Mouse (Mus musculus): ENCODE results near the gene Etv5.

Gene Etv5

GRCm38 (mm10) chr16:22439499-22440177 is at the start of gene Etv5:
Gene Etv5, minus strand, starts transcription at chr16:22439719.
- in situ Hi-C loops (cut with MboI, MseI), result loop anchor here (5.0 kb wide), 1 partner anchor 103 kb away; no protein-coding TSS in a partner anchor

- in situ Hi-C loops (cut with MboI, MseI), result no loop called here
These were observed 44.4 kb upstream of the Etv5 start for GRCm38 (mm10) chr16:22483900-22484299.

GRCm38 (mm10) chr16:22479322-22479721 is 39.8 kb upstream of the Etv5 start:
- in situ Hi-C loops (cut with MboI, MseI), result no loop called here

GRCm38 (mm10) chr16:22471728-22472127 is 32.2 kb upstream of the Etv5 start:
- in situ Hi-C loops (cut with MboI, MseI), result no loop called here

GRCm38 (mm10) chr16:22469385-22469784 is 29.9 kb upstream of the Etv5 start:
- in situ Hi-C loops (cut with MboI, MseI), result no loop called here

- in situ Hi-C loops (cut with MboI, MseI), result no loop called here
These were observed 27.6 kb upstream of the Etv5 start for GRCm38 (mm10) chr16:22467111-22467510.

GRCm38 (mm10) chr16:22466381-22466780 is 26.9 kb upstream of the Etv5 start:
- in situ Hi-C loops (cut with MboI, MseI), result no loop called here

GRCm38 (mm10) chr16:22462220-22462619 is 22.7 kb upstream of the Etv5 start:
- in situ Hi-C loops (cut with MboI, MseI), result no loop called here

- in situ Hi-C loops (cut with MboI, MseI), result no loop called here
These were observed 22.2 kb upstream of the Etv5 start for GRCm38 (mm10) chr16:22461728-22462127.

- in situ Hi-C loops (cut with MboI, MseI), result no loop called here
These were observed 21.4 kb upstream of the Etv5 start for GRCm38 (mm10) chr16:22460960-22461359.

GRCm38 (mm10) chr16:22452082-22452481 is 12.6 kb upstream of the Etv5 start:
- in situ Hi-C loops (cut with MboI, MseI), result no loop called here

GRCm38 (mm10) chr16:22448093-22448492 is 8.6 kb upstream of the Etv5 start:
- in situ Hi-C loops (cut with MboI, MseI), result no loop called here

- in situ Hi-C loops (cut with MboI, MseI), result loop anchor here (5.0 kb wide), 1 partner anchor 98 kb away; no protein-coding TSS in a partner anchor
These were observed 5.3 kb upstream of the Etv5 start for GRCm38 (mm10) chr16:22444786-22445185.

GRCm38 (mm10) chr16:22442202-22442601 is 2.7 kb upstream of the Etv5 start:
- in situ Hi-C loops (cut with MboI, MseI), result loop anchor here (5.0 kb wide), 1 partner anchor 100 kb away; no protein-coding TSS in a partner anchor

- in situ Hi-C loops (cut with MboI, MseI), result loop anchor here (5.0 kb wide), 1 partner anchor 101 kb away; no protein-coding TSS in a partner anchor
These were observed 1.8 kb upstream of the Etv5 start for GRCm38 (mm10) chr16:22441317-22441716.

- in situ Hi-C loops (cut with MboI, MseI), result loop anchor here (5.0 kb wide), 1 partner anchor 102 kb away; no protein-coding TSS in a partner anchor
These were observed 750 bp upstream of the Etv5 start for GRCm38 (mm10) chr16:22440269-22440668.

GRCm38 (mm10) chr16:22438441-22439373 is 812 bp downstream of the Etv5 start:
- in situ Hi-C loops (cut with MboI, MseI), result no loop called here

GRCm38 (mm10) chr16:22436106-22436505 is 3.4 kb downstream of the Etv5 start:
- in situ Hi-C loops (cut with MboI, MseI), result no loop called here

GRCm38 (mm10) chr16:22434530-22434929 is 5.0 kb downstream of the Etv5 start:
- in situ Hi-C loops (cut with MboI, MseI), result no loop called here

GRCm38 (mm10) chr16:22433944-22434343 is 5.6 kb downstream of the Etv5 start:
- in situ Hi-C loops (cut with MboI, MseI), result no loop called here

GRCm38 (mm10) chr16:22431773-22432172 is 7.7 kb downstream of the Etv5 start:
- in situ Hi-C loops (cut with MboI, MseI), result no loop called here

- in situ Hi-C loops (cut with MboI, MseI), result no loop called here
These were observed 8.2 kb downstream of the Etv5 start for GRCm38 (mm10) chr16:22431335-22431734.

Measured in regulatory T cell (primary cell).